Mouse (Mus musculus) left cerebral cortex, adult 8-10 months (tissue): ENCODE measurements around the gene Nrsn2. TPM values are rescaled to one million over a fixed set of nuclear protein-coding genes. Genes with fewer than 3 reads are reported as not detected.

Experiments
- DNase-seq, 2 experiments: peaks; one replicate each; pipeline ENCODE4 v3.0.0; 2022; ENCODE audit warnings: low spot score in 2 of 2
- total RNA-seq, 4 experiments: library from RNA; stranded (reverse); gene quantifications; 2 replicates each; pipeline ENCODE4 v1.2.4; 2022

The Nrsn2 gene
- total RNA-seq, 4 experiments from 2014 or later, result 112 to 125 (median 120) TPM

- peak; percentile 50 to 66 for DNase-seq
These were observed 32.9 kb downstream of the Nrsn2 start, which contains the start of gene Trib3 for GRCm38 (mm10) chr2:152343329-152344213. Gene Trib3, minus strand, starts transcription at chr2:152344032.

GRCm38 (mm10) chr2:152339631-152340179 lies 36.7 kb downstream of the Nrsn2 start:
- no peak for DNase-seq

DNA sequence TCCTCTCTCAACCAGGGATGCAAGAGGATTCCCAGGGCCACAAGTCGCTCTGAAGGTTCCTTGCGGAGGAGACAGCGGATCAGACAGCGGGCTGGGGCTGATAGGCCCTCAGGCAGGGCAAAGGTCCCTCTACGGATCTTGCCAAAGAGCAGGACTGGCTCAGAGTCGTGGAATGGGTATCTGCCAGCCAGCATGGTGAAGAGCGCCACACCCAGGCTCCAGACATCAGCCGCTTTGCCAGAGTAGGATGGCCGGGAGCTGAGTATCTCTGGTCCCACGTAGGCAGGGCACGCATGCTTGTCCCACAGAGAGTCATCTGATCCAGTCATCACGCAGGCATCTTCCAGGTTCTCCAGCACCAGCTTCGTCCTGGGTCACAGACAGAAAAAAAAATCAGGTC lies 38.1 kb downstream of the Nrsn2 start:
- DNase-seq, result no peak

GRCm38 (mm10) chr2:152337591-152338212 lies 38.7 kb downstream of the Nrsn2 start:
- DNase-seq, result no peak

- DNase-seq, result no peak
These were observed 39.6 kb downstream of the Nrsn2 start for GRCm38 (mm10) chr2:152336856-152337255.

GRCm38 (mm10) chr2:152335289-152335820 lies 41.1 kb downstream of the Nrsn2 start:
- DNase-seq, result no peak

DNA sequence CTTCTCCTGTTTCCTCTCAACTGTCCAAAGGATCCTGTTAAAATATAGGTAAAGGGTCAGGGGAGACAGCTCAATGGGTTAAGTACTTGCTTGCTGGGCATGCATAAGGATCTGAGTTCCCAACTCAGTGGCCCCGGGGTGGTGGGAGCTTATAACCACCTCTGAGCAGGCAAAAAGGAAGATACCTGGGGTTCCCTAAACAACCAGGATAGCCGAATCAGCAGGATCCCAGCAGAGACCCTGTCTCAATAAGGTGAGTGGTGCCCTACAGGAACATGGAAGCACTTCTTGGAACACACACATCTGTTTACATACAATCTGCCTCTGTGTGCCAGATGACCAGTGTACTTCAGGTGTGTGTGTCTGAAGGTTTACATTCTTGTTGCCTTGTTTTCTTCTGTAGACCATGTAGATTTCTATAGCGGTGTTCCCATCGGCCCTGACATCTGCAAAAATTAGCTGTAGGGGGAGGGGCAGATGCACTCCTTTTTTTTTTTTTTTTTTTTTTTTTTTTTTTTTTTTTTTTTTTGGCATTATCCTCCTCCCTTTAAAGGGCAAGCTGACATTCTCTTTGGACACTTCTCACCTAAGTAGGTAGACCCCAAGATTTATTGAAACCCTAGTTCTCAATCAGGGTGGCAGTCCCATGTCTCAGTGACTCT lies 43.0 kb downstream of the Nrsn2 start:
- no peak for DNase-seq

- peak; percentile 79 to 91 for DNase-seq
These were observed 44.2 kb downstream of the Nrsn2 start, which contains the start of gene Rbck1 for GRCm38 (mm10) chr2:152332101-152332825. Gene Rbck1, minus strand, starts transcription at chr2:152332653.

DNA sequence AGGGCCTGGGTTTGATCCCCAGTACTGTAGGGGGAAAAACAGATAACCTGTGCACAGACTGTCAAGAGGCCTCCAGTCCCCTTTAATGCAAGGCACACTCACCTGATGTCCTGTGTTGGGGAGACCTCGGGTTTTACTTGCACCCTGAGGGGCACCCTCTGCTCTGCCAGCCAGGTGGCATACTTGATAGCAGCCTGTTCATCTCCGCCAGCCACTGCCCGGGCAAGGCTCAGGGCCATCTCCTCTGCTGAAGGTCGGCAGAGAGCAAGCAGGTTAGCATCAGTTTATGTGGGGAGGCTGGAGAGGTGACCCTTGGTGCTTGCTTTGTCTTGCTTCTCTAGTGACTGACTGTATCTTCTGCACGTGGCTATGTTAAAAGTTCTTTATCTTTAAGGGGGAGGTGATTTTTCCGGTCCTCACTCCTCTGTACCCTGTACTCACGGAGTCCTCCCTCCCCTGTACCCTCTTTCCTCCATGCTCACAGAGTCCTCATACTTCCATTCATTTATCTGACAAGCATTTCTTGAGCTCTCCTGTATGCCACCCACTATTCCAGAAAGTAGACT lies 45.5 kb downstream of the Nrsn2 start:
- DNase-seq, result no peak

- DNase-seq, result no peak
These were observed 48.5 kb downstream of the Nrsn2 start for GRCm38 (mm10) chr2:152327980-152328379.

- DNase-seq, result no peak
These were observed 49.8 kb downstream of the Nrsn2 start for GRCm38 (mm10) chr2:152326654-152327053.

DNA sequence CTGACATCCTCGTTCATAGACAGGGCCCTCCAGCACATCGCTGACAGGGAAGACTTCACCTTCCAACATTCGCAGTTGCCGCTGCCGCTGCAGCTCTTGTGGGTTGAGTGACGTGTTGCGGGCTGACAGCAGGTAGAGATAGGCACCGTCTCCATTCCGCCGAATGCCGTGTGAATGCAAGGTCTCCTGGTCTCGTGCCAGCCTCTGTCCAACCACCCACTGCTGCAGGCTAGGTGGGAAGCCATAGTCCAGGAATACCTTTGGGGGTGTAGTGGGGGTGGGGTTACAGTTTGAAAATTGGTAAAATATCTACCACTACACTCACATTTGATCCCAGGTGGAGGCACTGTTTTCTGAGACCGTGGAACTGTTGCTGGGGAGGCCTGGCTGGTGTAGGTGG lies 50.3 kb downstream of the Nrsn2 start:
- DNase-seq, result no peak

- no peak for DNase-seq
These were observed 51.6 kb downstream of the Nrsn2 start for GRCm38 (mm10) chr2:152324842-152325241.

GRCm38 (mm10) chr2:152323971-152324370 lies 52.5 kb downstream of the Nrsn2 start:
- no peak for DNase-seq

DNA sequence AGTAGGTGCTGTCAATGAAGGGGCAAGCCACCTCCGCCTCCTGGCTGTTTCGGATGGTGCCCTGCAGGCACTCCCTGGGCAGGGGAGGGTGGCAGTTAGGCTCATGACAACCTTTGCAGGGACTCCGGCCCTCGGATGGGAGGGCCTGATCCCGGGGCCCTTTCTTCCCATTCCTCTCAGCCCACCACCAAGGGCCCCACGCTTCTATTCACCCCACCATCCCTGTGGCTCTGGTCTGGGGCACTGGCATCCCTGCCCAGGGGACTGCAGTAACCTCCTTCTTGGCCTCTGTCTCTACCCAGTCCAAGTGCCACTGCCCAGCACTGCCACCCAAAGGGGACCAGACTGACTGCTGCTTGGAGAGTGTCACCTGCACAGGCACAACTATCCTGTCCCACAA lies 54.2 kb downstream of the Nrsn2 start:
- DNase-seq, result no peak

DNA sequence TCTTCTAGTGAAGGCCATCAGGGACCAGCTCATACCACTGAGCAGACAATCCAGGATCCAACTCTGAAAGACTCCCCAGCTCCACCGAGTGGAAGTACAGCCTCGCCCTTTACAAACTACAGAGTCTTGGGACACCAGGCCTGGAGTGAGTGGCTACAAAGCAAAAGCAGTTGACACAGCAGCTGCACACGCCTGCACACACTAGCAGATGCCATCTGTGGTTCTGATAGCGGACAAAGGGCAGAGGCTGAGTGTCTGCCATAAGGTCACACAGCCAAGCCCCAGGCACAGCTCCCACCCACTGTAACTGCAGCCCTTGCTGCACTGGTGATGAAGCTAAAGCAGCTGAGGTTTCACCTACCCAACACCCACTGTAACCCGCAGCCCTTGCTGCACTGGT lies 54.9 kb downstream of the Nrsn2 start:
- DNase-seq, result no peak
